Mouse (Mus musculus): ENCODE measurements around the gene Actr6. TPM values are rescaled to one million over a fixed set of nuclear protein-coding genes. Genes with fewer than 3 reads are reported as not detected.

The Actr6 gene
- total RNA-seq (2021) = 10 to 100 TPM; 21.5 to 23.0 TPM
- long read RNA-seq, experiment 1, transcript Actr6-201 (11 exons, 1,705 nt) = major isoform, 10 of 11 reads
- long read RNA-seq, experiment 1, partial matches to known transcripts = 0 of 11 reads
- long read RNA-seq, experiment 1, other reads (novel, unspliced or antisense) = 1 of 11 reads
- long read RNA-seq, experiment 2, transcript Actr6-201 (11 exons, 1,705 nt) = major isoform, 8 of 11 reads
- long read RNA-seq, experiment 2, partial matches to known transcripts = 0 of 11 reads
- long read RNA-seq, experiment 2, other reads (novel, unspliced or antisense) = 3 of 11 reads

- DNase-seq (ENCODE audit: extremely low spot score in 1 of 2, low spot score in 2 of 2) = peak; percentile 92 to 93
- Histone ChIP-seq H3K27ac (peak within 1 kb of the TSS; percentile 80), H3K4me3 (peak within 1 kb of the TSS; percentile 62)
- no peak for TF ChIP-seq CTCF (IDR thresholded peaks at IDR 0.05)
- intact Hi-C loops (cut with DNase I) = loop anchor here (5.0 kb wide), 2 partner anchors 140 to 315 kb away; partner anchors contain the start of gene Anks1b
These were observed at the start of gene Actr6 for GRCm38 (mm10) chr10:89732001-89732794. Gene Actr6 (minus strand): TSS chr10:89732295.

GRCm38 (mm10) chr10:89776029-89776428 lies 43.9 kb upstream of the Actr6 start:
- no peak for TF ChIP-seq CTCF (IDR thresholded peaks at IDR 0.05)
- H3K4me3 ChIP-seq = no peak overlapping the region
- H3K27ac ChIP-seq = no peak overlapping the region
- DNase-seq (ENCODE audit: extremely low spot score in 1 of 2, low spot score in 2 of 2) = no peak
- intact Hi-C loops (cut with DNase I) = no loop called here

- no peak overlapping the region for H3K4me3 ChIP-seq
- TF ChIP-seq CTCF (IDR thresholded peaks at IDR 0.05) = no peak
- no peak overlapping the region for H3K27ac ChIP-seq
- no peak for DNase-seq (ENCODE audit: extremely low spot score in 1 of 2, low spot score in 2 of 2)
- intact Hi-C loops (cut with DNase I) = no loop called here
These were observed 39.8 kb upstream of the Actr6 start for GRCm38 (mm10) chr10:89771894-89772293.

- H3K27ac ChIP-seq = no peak overlapping the region
- no peak for DNase-seq (ENCODE audit: extremely low spot score in 1 of 2, low spot score in 2 of 2)
- TF ChIP-seq CTCF (IDR thresholded peaks at IDR 0.05) = no peak
- intact Hi-C loops (cut with DNase I) = no loop called here
- H3K4me3 ChIP-seq = no peak overlapping the region
These were observed 37.0 kb upstream of the Actr6 start for GRCm38 (mm10) chr10:89769096-89769495.

- DNase-seq (ENCODE audit: extremely low spot score in 1 of 2, low spot score in 2 of 2) = no peak
- H3K4me3 ChIP-seq = no peak overlapping the region
- intact Hi-C loops (cut with DNase I) = no loop called here
- no peak overlapping the region for H3K27ac ChIP-seq
- no peak for TF ChIP-seq CTCF (IDR thresholded peaks at IDR 0.05)
These were observed 36.4 kb upstream of the Actr6 start for GRCm38 (mm10) chr10:89768352-89769020.

GRCm38 (mm10) chr10:89765790-89766714 lies 34.0 kb upstream of the Actr6 start:
- DNase-seq (ENCODE audit: extremely low spot score in 1 of 2, low spot score in 2 of 2) = no peak
- no peak for TF ChIP-seq CTCF (IDR thresholded peaks at IDR 0.05)
- Histone ChIP-seq H3K4me3 (no peak overlapping the region), H3K27ac (no peak overlapping the region)
- intact Hi-C loops (cut with DNase I) = no loop called here

GRCm38 (mm10) chr10:89764457-89765121 lies 32.5 kb upstream of the Actr6 start:
- no peak for DNase-seq (ENCODE audit: extremely low spot score in 1 of 2, low spot score in 2 of 2)
- intact Hi-C loops (cut with DNase I) = no loop called here
- H3K27ac ChIP-seq = no peak overlapping the region
- no peak overlapping the region for H3K4me3 ChIP-seq
- no peak for TF ChIP-seq CTCF (IDR thresholded peaks at IDR 0.05)

- no peak for TF ChIP-seq CTCF (IDR thresholded peaks at IDR 0.05)
- Histone ChIP-seq H3K27ac (no peak overlapping the region), H3K4me3 (no peak overlapping the region)
- intact Hi-C loops (cut with DNase I) = no loop called here
- DNase-seq (ENCODE audit: extremely low spot score in 1 of 2, low spot score in 2 of 2) = no peak
These were observed 28.7 kb upstream of the Actr6 start for GRCm38 (mm10) chr10:89760772-89761171.

- DNase-seq (ENCODE audit: extremely low spot score in 1 of 2, low spot score in 2 of 2) = no peak
- intact Hi-C loops (cut with DNase I) = no loop called here
- no peak for TF ChIP-seq CTCF (IDR thresholded peaks at IDR 0.05)
- no peak overlapping the region for H3K4me3 ChIP-seq
- no peak overlapping the region for H3K27ac ChIP-seq
These were observed 23.1 kb upstream of the Actr6 start for GRCm38 (mm10) chr10:89755231-89755630.

- Histone ChIP-seq H3K4me3 (no peak overlapping the region), H3K27ac (no peak overlapping the region)
- intact Hi-C loops (cut with DNase I) = no loop called here
- no peak for TF ChIP-seq CTCF (IDR thresholded peaks at IDR 0.05)
- DNase-seq (ENCODE audit: extremely low spot score in 1 of 2, low spot score in 2 of 2) = no peak
These were observed 19.0 kb upstream of the Actr6 start for GRCm38 (mm10) chr10:89751069-89751468.

- TF ChIP-seq CTCF (IDR thresholded peaks at IDR 0.05) = no peak
- H3K4me3 ChIP-seq = no peak overlapping the region
- H3K27ac ChIP-seq = no peak overlapping the region
- intact Hi-C loops (cut with DNase I) = no loop called here
- DNase-seq (ENCODE audit: extremely low spot score in 1 of 2, low spot score in 2 of 2) = no peak
These were observed 16.5 kb upstream of the Actr6 start for GRCm38 (mm10) chr10:89748619-89749018.
